Mouse (Mus musculus): Measurements from ENCODE around the gene Ankrd55.
"Not testable (repeated sequence)": the region's sequence is repeated elsewhere in the genome, so short reads cannot be mapped to it uniquely, and the experiment has no call there.

Ankrd55 gene

GRCm38 (mm10) chr13:112408701-112409100 is 120.5 kb downstream of the Ankrd55 start:
- no peak for ATAC-seq (ENCODE audit: insufficient number of reproducible peaks, low FRiP score, low TSS enrichment)

- ATAC-seq (ENCODE audit: insufficient number of reproducible peaks, low FRiP score, low TSS enrichment): no peak
These were observed 121.1 kb downstream of the Ankrd55 start for GRCm38 (mm10) chr13:112409331-112409730.

GRCm38 (mm10) chr13:112409851-112410250 is 121.6 kb downstream of the Ankrd55 start:
- no peak for ATAC-seq (ENCODE audit: insufficient number of reproducible peaks, low FRiP score, low TSS enrichment)

GRCm38 (mm10) chr13:112410461-112410860 is 122.2 kb downstream of the Ankrd55 start:
- ATAC-seq (ENCODE audit: insufficient number of reproducible peaks, low FRiP score, low TSS enrichment): no peak

- ATAC-seq (ENCODE audit: insufficient number of reproducible peaks, low FRiP score, low TSS enrichment): no peak
These were observed 123.1 kb downstream of the Ankrd55 start for GRCm38 (mm10) chr13:112411216-112411822.

- ATAC-seq (ENCODE audit: insufficient number of reproducible peaks, low FRiP score, low TSS enrichment): no peak
These were observed 124.0 kb downstream of the Ankrd55 start for GRCm38 (mm10) chr13:112412251-112412650.

- no peak for ATAC-seq (ENCODE audit: insufficient number of reproducible peaks, low FRiP score, low TSS enrichment)
These were observed 124.6 kb downstream of the Ankrd55 start for GRCm38 (mm10) chr13:112412824-112413223.

- no peak for ATAC-seq (ENCODE audit: insufficient number of reproducible peaks, low FRiP score, low TSS enrichment)
These were observed 125.4 kb downstream of the Ankrd55 start for GRCm38 (mm10) chr13:112413611-112414010.

GRCm38 (mm10) chr13:112415896-112416295 is 127.6 kb downstream of the Ankrd55 start:
- ATAC-seq (ENCODE audit: insufficient number of reproducible peaks, low FRiP score, low TSS enrichment): no peak

GRCm38 (mm10) chr13:112416410-112417162 is 128.3 kb downstream of the Ankrd55 start:
- ATAC-seq (ENCODE audit: insufficient number of reproducible peaks, low FRiP score, low TSS enrichment): no peak

GRCm38 (mm10) chr13:112417163-112417523 is 128.9 kb downstream of the Ankrd55 start:
- no peak for ATAC-seq (ENCODE audit: insufficient number of reproducible peaks, low FRiP score, low TSS enrichment)

- ATAC-seq (ENCODE audit: insufficient number of reproducible peaks, low FRiP score, low TSS enrichment): no peak
These were observed 129.7 kb downstream of the Ankrd55 start for GRCm38 (mm10) chr13:112417861-112418423.

GRCm38 (mm10) chr13:112418595-112418994 is 130.3 kb downstream of the Ankrd55 start:
- no peak for ATAC-seq (ENCODE audit: insufficient number of reproducible peaks, low FRiP score, low TSS enrichment)

- ATAC-seq (ENCODE audit: insufficient number of reproducible peaks, low FRiP score, low TSS enrichment): no peak
These were observed 136.0 kb downstream of the Ankrd55 start for GRCm38 (mm10) chr13:112424212-112424611.

GRCm38 (mm10) chr13:112424635-112425034 is 136.4 kb downstream of the Ankrd55 start:
- ATAC-seq (ENCODE audit: insufficient number of reproducible peaks, low FRiP score, low TSS enrichment): no peak

- no peak for ATAC-seq (ENCODE audit: insufficient number of reproducible peaks, low FRiP score, low TSS enrichment)
These were observed 137.0 kb downstream of the Ankrd55 start for GRCm38 (mm10) chr13:112425181-112425654.

GRCm38 (mm10) chr13:112426265-112427135 is 138.2 kb downstream of the Ankrd55 start:
- ATAC-seq (ENCODE audit: insufficient number of reproducible peaks, low FRiP score, low TSS enrichment): no peak

- not testable (repeated sequence) for ATAC-seq (ENCODE audit: insufficient number of reproducible peaks, low FRiP score, low TSS enrichment)
These were observed 138.9 kb downstream of the Ankrd55 start for GRCm38 (mm10) chr13:112427136-112427470.

GRCm38 (mm10) chr13:112427521-112427920 is 139.3 kb downstream of the Ankrd55 start:
- ATAC-seq (ENCODE audit: insufficient number of reproducible peaks, low FRiP score, low TSS enrichment): no peak

GRCm38 (mm10) chr13:112433271-112433670 is 145.0 kb downstream of the Ankrd55 start:
- no peak for ATAC-seq (ENCODE audit: insufficient number of reproducible peaks, low FRiP score, low TSS enrichment)

Data from cerebellum, adult (tissue).